Mouse (Mus musculus): ENCODE measurements around the gene Apoo.
"Not testable (repeated sequence)": the region's sequence is repeated elsewhere in the genome, so short reads cannot be mapped to it uniquely, and the experiment has no call there.

DNA sequence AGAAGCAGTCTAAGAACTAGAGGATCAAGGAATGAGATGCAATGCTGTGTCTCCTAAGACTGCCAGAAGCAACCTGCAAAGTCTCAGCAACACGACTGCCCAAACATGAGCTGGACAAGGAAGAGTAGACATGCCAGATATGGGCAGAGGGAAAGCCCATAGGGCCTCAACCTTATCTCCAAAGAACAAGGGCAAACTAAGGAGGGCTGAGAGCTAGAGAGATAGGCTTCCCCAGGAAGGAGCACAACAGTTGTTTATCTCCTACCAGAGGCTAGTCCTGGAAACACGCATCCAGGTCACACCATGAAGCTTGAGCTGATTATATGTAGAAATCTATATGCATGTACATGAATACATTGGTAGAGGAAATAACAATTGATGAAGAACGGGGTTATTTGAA is 78.5 kb downstream of the Apoo start:
- not testable (repeated sequence) for TF ChIP-seq CTCF (IDR thresholded peaks at IDR 0.05; ENCODE audit: control insufficient read depth, insufficient read depth, insufficient read length); MYOG (IDR thresholded peaks at IDR 0.05; ENCODE audit: control insufficient read depth, extremely low read depth, insufficient read length); CEBPB (IDR thresholded peaks at IDR 0.05; ENCODE audit: low read depth); MYOD1 (IDR thresholded peaks at IDR 0.05; ENCODE audit: control insufficient read depth, insufficient read length, low read depth)

All from C2C12 (cell line).